Mouse (Mus musculus): ENCODE data around the gene Rere.
"Not testable (repeated sequence)": the region's sequence is repeated elsewhere in the genome, so short reads cannot be mapped to it uniquely, and the experiment has no call there.

Gene Rere

DNA sequence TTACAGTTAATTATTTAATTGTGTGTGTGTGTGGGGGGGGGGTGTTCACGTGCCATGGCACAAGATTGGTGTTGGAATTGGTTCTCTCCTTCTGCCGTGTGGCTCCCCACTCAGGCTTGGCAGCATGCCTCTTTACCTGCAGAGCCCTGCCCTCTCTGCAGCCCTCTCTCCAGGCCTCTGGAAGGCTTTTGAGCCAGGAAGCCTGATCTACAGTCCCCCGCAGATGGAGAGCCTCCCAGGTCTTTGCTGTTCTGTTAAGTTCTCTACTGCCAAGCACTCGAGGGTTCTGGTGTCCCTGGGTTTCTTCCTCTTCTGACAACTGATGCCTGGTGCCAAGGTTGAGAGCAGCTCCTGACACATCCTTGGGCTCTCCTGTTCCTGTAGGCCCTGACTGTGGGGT is 27.0 kb upstream of the Rere start:
- DNase-seq (ENCODE audit: inconsistent ontology term): peak; percentile 11

DNA sequence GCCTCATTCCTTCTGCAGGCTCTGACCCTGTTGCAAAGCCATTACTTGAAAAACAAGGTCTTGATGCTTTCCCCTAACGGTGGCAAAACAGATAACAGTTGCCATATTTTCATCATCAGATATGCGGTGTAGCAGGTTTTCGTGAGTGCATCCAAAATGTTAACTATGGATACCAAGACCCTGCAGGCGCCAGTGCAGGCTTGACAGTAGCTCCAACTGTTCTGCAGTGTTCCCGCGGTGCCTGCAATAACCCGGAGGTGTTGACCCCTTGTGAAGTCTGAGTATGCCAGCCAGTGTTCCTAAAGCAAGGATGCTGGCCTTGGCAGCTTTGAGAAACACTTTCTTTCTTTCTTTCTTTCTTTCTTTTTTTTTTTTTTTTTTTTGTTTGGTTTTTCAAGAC is 26.3 kb upstream of the Rere start:
- peak; percentile 15 for DNase-seq (ENCODE audit: inconsistent ontology term)

DNA sequence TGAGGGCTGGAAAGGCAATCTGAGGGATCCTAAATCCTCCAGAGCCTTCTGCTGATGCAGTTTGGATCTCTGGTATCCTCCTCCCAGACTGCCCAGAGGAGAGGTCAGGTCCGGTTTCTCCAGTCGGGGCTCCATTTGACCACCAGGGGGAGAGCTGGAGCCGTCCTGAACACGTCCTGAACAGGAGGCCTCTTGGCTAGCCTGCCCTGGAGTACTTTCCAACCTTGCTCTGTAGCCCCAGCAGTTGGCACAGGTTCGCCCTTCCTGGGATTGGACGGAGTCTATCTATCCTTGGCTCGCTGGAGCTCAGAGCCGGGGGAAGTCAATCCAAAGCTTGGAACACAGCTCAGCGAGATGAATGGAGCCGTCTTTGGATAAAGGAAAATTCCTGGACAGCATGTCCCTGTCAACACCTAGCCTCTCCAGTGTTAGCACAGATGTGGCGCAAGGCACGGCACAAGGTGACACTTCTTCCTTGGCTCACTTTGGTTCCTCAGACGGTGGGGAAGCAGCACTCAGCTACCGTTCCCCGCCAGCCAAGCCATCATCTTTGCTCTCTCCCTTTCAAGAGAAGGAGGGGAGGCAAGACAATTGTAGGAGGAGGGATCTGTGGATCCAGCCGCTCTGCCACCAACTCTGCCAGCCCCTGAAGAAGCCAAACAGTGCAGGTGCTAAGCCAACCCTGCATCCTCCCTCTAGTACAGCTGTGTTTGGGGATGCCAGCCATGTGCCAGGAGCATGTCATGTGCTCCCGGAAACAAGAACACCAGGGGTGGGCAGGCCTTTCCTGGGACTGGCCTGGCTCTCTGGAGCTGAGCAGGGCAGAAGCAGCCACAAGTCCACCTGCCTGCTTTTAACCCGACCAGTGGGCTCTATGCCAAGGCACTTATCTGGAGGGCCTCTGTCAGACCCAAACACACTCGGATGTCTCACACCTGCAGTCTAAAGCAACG is 23.9 kb upstream of the Rere start:
- peak; percentile 92 for DNase-seq (ENCODE audit: inconsistent ontology term)

DNA sequence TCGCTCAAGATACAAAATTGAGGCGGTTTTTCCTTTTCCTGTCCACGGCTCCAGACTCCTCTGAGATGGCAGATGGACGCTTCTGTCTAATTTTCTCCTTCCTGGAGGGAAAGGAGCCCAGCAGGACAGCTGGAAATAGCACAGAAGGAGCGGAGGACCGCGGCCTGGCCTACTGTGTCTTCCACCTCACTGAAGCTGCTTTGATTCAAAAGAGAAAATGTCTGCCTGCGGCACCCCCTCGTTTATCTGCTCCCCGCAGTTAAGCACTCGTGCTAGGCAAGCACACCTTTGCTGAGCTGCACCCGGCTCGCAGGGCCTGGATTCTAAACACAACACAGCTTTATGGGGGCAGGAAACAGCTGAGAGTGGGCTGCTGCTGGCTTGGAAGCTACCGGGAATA is 23.1 kb upstream of the Rere start:
- no peak for DNase-seq (ENCODE audit: inconsistent ontology term)

DNA sequence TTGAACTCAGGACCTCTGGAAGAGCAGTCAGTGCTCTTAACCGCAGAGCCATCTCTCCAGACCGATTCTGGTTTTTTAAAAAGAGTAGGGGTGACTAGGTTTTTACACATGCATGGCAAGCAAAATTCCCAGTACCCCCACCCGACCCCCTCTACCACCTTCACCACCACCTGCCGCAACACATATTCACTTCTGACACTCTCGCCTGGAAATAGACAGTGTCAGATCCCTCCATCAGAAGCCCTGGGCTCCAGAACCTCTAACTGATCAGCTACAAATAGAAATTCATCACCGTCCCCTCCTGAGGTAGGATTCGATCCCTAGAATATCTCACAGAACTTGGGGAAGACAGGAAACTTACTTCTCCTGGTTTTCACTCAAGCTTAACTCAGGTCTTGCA is 21.9 kb upstream of the Rere start:
- no peak for DNase-seq (ENCODE audit: inconsistent ontology term)

DNA sequence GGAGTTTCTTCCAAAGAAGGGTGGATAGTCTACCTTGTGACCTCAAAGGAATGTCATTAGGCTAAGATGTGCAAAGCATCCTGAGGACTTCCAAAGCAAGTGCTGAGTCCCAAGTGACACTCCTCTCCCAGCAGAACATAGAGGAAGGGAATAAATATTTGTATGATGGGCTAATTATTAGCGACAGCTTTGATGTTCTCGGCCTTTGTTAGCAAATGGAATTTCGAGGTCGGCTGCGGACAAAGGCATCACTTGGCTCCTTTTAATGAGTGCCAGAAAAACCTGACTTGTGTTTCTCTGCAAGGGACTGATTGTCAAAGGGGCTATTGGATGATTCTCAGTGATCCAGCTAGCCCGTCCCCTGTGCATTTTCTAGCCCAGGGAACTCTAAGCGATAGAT is 21.3 kb upstream of the Rere start:
- DNase-seq (ENCODE audit: inconsistent ontology term): peak; percentile 86

DNA sequence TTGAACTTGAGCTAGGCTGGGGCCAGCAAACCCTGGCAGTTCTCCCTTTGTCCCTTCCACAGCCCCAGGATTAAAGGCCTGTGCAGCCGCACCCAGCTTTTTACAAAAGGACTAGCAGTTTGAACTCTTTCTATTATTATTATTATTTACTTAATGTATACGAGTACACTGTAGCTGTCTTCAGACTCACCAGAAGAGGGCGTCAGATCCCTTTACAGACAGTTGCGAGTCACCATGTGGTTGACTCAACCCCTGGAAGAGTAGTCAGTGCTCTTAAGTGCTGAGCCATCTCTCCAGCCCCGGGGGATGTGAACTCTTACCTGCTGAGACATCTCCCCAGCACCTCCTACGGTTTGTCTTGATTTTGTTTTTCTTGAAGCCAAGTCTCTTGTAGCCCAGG is 20.7 kb upstream of the Rere start:
- DNase-seq (ENCODE audit: inconsistent ontology term): no peak

DNA sequence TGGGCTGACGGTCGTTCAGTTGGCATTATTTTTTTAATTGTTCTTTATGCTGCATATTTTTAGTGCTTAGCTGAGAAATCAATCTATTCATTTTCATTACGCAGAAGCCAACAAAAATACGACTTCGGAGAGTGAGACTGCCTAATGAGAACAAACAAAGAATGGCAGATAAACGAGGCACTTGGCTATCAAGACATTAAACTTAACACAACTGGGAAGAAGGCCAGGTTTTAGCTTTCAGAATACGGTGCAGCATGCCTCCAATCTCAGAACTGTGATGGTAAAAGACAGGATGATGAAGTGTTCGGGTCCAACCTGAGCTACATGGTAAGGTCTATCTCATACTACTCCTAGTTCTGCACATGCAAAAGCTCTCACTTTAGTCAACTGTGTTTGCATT is 19.1 kb upstream of the Rere start:
- no peak for DNase-seq (ENCODE audit: inconsistent ontology term)

DNA sequence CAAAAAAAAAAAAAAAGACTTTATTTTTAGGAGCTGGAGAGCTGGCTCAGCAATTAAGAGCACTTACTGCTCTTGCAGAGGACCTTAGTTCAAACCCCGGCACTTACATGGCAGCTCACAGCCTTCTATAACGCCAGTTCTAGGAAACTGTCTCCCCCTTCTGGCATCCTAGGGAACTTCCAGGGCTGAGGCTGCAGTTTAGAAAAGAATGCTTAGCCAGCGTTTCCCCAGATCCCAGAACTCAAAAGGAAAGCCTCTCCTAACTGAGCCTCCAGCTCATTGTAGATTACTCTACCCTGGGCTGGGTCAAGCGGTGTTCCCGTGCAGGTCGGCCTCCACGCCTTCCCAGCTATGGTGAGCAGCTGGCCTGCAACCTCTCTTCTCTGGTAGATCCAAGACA is 16.5 kb upstream of the Rere start:
- DNase-seq (ENCODE audit: inconsistent ontology term): no peak

DNA sequence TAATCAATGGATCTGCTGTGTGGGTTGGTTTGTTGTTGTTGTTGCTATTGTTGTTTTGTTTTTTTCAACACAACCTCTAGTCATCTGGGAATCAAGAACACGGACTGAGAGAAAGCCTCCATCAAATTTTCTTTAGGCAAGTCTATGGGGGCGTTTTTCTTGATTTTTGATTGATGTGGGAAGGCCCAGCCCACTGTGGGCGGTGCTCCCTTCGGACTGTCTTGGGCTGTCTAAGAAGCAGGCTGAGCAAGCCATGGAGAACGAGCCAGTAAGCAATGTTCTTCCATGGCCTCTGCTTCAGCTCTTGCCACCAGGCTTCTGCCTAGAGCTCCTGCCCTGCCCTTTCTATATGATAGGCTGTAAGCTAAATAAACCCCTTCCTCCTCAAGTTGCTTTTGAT is 16.0 kb upstream of the Rere start:
- DNase-seq (ENCODE audit: inconsistent ontology term): no peak

DNA sequence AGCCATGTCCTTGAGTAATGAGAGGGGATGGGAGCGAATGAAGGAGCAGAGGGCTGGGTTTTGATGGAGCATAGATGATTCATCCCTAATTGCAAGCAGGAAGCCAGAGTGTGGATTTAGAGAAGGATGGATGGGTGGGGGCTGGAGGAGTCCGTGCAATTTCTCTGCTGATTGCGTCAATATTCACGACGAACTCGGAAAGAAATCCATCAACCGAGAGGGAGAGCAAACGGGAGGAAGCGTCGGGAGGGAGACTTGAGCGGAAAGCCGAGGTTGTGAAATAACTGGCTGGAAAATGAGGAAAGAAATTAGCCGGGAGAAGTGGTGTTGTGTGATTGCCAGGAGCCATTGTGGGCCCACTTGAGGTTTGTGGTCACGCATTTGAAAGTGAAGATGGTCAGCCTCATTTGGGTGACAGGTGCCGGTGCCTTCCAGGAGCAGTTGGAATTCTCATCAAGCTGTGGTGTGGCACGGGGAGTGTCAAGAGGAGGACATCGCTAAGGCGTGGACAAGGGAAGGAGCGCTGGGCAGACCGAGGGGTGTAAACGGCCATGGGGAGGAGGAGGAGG is 14.7 kb upstream of the Rere start:
- peak; percentile 67 for DNase-seq (ENCODE audit: inconsistent ontology term)

DNA sequence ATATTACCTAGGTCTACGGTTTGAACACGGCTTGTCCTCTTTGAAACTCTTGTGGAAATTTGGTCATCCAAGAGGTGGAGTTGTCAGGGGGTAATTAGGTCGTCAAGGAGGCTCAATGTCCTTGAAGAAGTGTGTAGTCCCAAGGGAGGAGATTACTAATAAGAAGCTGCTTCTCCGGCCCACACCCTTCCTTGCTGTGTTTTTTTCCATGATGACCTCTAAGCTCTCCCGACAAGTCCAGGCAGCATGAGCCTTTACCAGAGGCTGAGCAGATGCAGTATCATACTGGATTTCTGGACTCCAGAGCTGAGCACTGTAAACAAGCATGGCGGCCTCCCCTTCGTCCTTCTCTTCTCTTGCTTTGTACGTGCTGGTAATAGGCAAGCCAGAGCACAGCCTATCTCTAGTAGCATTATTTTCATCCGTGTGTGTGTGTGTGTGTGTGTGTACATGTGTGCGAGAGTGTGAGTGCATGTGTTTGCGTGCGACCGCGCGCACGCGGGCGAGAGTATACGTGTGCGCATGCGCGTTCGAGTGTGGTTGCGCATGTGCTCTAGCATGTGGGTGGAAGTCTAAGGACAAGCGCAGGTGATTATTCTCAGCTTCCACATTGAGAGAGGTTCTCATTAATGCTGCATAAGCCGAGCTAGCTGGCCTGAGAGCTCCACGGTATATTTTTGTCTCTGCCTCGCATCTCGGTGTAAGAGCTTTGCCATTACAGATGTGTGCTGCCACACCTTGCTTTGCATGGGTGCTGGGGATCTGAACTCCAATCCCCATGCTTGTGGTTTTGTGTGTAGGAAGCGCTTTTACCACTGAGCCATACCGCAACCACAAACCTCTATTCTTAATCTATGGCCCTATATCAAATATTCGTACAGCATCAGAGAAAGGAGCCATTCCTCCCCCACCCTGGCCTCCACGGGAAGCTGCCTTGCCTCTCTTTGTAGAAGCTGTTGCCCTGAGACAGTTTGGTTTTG is 12.5 kb upstream of the Rere start:
- no peak for DNase-seq (ENCODE audit: inconsistent ontology term)

DNA sequence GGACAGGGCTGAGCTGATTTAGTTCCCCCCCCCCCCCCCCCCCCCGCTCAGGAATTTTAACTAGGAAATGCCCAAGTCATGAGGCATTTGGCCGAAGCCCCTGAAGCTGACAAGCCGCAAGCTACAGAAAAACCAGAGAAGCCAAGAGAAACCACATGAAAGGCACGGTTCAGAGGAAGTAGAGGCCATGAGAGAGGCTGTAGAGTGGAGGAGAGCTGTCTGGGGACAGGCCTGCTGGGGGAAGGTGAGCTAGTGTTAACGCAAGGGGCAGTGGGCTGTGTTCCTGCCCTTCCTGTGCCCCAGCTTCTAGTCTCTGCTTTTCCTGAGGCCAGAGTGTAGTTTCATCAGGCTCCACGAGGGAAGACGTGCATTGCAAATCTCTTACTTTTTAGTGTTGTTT is 11.8 kb upstream of the Rere start:
- peak; percentile 93 for DNase-seq (ENCODE audit: inconsistent ontology term)

DNA sequence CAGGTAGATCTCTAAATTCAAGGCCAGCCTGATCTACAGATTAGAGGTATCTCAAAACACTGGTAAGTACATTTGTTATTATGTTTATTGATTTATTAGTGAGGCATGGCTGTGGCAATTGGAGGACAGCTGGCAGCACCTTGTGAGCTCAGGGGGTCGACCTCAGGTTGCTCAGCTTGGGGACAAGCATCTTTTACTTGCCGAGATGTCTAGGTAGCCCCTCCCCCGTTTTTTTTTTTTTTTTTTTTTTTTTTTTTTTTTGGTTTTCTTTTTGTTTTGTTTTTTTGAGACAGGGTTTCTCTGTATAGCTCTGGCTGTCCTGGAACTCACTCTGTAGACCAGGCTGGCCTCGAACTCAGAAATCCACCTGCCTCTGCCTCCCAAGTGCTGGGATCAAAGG is 10.7 kb upstream of the Rere start:
- not testable (repeated sequence) for DNase-seq (ENCODE audit: inconsistent ontology term)

DNA sequence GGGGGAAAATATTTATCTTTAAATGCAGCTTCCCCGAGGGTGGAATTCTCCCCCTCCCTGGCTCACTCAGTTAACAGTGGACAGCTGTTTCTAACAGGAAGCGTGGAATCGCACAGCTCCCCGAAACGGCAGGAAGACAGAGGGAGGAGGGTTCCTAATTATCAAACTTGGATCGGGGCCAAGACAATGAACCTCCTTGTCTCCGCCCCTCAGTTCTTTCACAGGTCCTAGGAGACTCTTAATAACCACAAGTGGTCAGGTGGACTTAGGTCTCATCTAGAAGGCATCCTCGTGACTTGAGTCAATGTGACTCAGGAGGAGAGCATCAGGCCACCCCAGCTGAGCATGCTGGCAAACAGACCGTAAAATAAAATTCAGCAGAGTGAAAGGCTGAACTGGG is 8.7 kb upstream of the Rere start:
- peak; percentile 85 for DNase-seq (ENCODE audit: inconsistent ontology term)

DNA sequence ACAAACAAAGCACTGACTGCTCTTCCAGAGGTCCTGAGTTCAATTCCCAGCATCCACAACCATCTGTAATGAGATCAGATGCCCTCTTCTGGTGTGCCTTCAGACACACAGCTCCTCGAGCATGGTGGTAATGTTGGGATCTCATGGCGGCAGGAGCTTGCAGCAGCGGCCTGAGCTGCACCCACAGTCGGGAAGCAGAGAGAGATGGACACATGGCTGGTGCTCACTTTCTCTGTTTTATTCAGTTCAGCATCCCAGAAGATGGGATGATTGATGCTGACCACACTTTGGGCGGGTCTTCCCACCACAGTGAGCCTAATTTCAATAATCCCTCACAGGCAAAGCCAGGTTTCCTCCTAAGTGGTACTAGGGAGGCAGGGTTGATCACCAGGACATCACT is 5.9 kb upstream of the Rere start:
- DNase-seq (ENCODE audit: inconsistent ontology term): no peak

DNA sequence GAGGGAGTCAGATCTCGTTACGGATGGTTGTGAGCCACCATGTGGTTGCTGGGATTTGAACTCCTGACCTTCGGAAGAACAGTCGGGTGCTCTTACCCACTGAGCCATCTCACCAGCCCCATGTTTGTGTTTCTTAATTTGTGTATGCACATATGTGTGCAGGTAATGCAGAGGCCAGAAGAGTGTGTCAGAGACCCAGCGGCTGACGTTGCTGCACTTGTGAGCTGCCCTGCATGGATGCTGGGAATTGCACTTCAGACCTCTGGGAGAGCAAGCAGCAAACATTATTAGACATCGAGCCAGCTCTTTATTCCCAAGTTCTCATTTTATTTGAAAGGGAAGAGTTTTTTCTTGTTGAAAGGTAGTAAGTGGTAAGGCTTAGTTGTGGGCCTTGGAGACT is 2.1 kb upstream of the Rere start:
- not testable (repeated sequence) for DNase-seq (ENCODE audit: inconsistent ontology term)

DNA sequence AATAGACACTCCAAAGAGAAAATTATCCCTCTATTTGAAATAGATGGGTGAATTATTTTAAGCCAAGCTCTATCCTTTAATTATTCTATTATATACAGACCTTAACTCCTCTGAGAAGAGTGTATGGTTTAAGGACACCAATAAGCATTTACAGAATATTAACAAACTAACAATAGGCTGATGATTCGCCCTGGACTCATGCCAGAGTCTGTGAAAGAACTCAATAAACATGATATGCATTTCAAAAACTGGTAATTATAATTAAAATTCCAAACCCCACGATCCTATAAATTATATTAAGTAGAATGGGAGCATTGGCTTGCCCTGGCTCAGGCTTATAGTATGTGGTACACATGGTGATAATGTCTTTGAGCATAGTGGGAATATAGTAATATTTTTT is 1.4 kb upstream of the Rere start:
- no peak for DNase-seq (ENCODE audit: inconsistent ontology term)

DNA sequence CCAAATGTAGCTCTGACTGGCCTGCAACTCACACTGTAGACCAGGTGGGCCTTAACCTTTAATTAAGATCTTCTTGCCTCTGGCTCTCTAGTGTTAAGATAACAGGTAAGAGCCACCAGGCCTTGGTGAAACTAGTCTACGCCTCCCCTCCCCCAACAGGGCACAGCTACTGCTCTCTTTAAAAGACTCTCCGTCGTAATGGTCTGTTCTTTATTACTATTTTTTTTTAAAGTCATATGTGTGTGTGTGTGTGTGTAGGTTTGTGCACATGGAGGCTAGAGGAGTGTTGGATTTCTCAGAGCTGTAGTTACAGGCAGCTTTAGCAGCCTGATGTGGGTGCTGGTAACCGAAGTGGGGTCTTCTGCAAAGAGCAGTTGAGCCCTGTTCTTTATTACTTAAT is 987 bp upstream of the Rere start:
- DNase-seq (ENCODE audit: inconsistent ontology term): no peak

DNA sequence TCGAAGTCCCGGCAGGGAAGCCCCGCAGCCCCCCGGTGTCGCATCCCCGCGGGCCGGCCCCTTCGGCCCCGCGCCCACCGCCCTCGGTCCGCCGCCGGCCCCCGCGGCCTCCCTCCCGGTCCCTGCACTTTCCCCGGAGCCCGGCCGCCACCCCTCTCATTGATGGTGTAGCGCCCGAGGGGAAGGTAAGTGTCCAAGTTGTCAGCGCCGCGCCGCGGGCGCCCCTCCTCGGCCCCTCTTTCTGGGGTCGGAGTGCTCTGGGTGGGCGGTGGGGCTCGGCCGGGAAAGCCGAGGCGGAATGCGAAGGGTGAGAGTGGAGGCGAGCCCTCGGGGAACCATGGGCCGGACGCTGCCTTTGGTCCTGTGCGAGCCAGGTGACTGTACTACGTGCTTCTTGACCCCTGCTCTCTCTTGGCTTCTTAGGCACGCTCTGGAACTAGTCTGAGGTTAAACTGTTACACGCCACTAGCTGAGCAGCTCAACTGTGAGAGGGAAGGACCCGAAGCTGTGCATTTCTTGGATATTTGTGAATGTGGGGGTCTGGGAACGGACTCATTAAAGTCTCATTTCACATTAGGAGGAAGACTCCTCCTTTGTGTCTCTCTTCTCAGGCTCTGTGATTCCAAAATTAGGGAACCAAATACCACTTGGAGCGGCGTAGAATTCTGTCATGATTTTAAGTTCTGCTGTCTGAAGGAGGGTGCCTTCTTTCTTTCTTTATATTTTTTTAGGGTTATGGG is 615 bp downstream of the Rere start:
- peak; percentile 58 for DNase-seq (ENCODE audit: inconsistent ontology term)

DNA sequence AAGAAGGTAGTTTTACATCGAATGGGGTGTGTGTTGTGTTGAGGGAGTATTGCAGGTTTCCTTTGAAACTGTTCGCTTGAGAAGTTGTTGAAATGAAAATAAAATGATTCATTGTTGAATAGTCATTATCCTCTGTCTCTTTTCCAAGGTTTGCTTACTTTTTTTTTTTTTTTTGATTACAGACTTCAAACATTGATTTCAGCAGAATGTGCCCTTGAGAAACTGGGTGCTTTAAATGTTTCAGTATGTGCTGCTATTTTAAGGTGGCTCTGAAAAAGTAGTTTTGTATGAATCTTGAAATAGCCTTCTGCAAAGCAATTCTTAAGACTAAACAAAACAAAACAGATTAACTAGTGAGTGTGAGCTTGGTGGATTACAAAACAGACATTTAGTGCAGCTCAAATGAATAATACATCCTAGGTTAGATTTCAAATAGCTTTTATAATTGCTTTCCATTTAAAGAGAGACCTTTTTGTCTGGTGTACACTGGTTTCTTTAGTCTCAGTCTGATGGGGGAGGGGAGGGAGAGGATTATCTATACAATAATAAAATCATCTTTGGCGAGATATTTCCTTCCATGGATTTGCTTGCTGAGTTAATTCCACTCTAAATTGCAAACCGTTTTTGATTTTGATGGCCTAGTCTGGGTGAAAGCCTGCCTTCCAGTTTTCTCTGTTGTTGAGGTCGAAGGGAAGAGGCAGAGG is 1.3 kb downstream of the Rere start:
- no peak for DNase-seq (ENCODE audit: inconsistent ontology term)
